ENCODE assay signal across 16 mouse cellular contexts in genomic region chr5:112419535-112419934, GRCm38 (mm10). TPM values are rescaled to one million over a fixed set of nuclear protein-coding genes. Genes with fewer than 3 reads are reported as not detected.
DNase-seq lines count a peak whose midpoint lies in the region; ATAC-seq and TF ChIP-seq lines count a peak whose summit lies in the region.
"Had no signal": no experiment of that assay in that cellular context is flagged by ENCODE, and none has a peak within 500 bp of the region (broad histone marks: within the 10 kb centered on the region; RNA-seq: fewer than 3 reads in every experiment).

No protein-coding gene starts in this region.

- H3K9me3 ChIP-seq in intestine, embryonic 14.5 days (ENCODE audit: control insufficient read depth, low read length): no peaks in the 10 kb centered on the region
- H3K9me3 ChIP-seq in intestine, embryonic 16.5 days (ENCODE audit: control insufficient read depth, low read length): no peaks in the 10 kb centered on the region
- H3K9me3 ChIP-seq in heart, embryonic 10.5 days: no peaks in the 10 kb centered on the region
- H3K9me3 ChIP-seq: heart, embryonic 12.5 days had no signal

- no peak overlapping the region for H3K9ac ChIP-seq in intestine, embryonic 14.5 days (ENCODE audit: low read length)
- no peak overlapping the region for H3K9ac ChIP-seq in intestine, embryonic 16.5 days (ENCODE audit: low read depth, low read length)
- H3K9ac ChIP-seq: heart, embryonic 12.5 days had no signal

- no peak overlapping the region for H3K27ac ChIP-seq in intestine, embryonic 14.5 days (ENCODE audit: low read depth)
- H3K27ac ChIP-seq in intestine, embryonic 16.5 days (ENCODE audit: low read length): no peak overlapping the region
- H3K27ac ChIP-seq in heart, embryonic 10.5 days: no peak overlapping the region
- H3K27ac ChIP-seq: macrophage had no signal

- no peaks in the 10 kb centered on the region for H3K36me3 ChIP-seq in intestine, embryonic 14.5 days (ENCODE audit: control insufficient read depth, insufficient read depth, low read length)
- no peaks in the 10 kb centered on the region for H3K36me3 ChIP-seq in intestine, embryonic 16.5 days (ENCODE audit: control insufficient read depth, insufficient read depth, low read length)
- H3K36me3 ChIP-seq in heart, embryonic 10.5 days: no peaks in the 10 kb centered on the region
- H3K36me3 ChIP-seq: heart, embryonic 12.5 days had no signal

- 27% methylated on average over 12 of the region's 12 CpGs for WGBS in intestine, embryonic 14.5 days
- 31% methylated on average over 12 of the region's 12 CpGs for WGBS in intestine, embryonic 16.5 days
- WGBS in heart, embryonic 10.5 days: 27% methylated on average over 12 of the region's 12 CpGs

- peak overlapping the region; percentile 37 for H3K4me2 ChIP-seq in intestine, embryonic 14.5 days (ENCODE audit: low read length)
- no peak overlapping the region for H3K4me2 ChIP-seq in intestine, embryonic 16.5 days (ENCODE audit: low read depth, low read length)
- H3K4me2 ChIP-seq: heart, embryonic 12.5 days had no signal

- H3K27me3 ChIP-seq in intestine, embryonic 14.5 days (replicated peaks; ENCODE audit: control insufficient read depth, insufficient read depth, low read length): no peaks in the 10 kb centered on the region
- H3K27me3 ChIP-seq in intestine, embryonic 16.5 days (replicated peaks; ENCODE audit: control insufficient read depth, insufficient read depth, low read length): no peaks in the 10 kb centered on the region
- H3K27me3 ChIP-seq in heart, embryonic 10.5 days (ENCODE audit: insufficient read depth, poor library complexity, severe bottlenecking): peaks cover 72% of the 10 kb centered on the region

- no peak for DNase-seq in intestine, embryonic 14.5 days (ENCODE audit: low spot score)
- DNase-seq in brain, embryonic 14.5 days (ENCODE audit: low read depth): peak; percentile 60
- peak; percentile 27 for DNase-seq in forelimb bud, embryonic 11.5 days (ENCODE audit: low read depth, low spot score)
- DNase-seq in neural tube, embryonic 10.5 days (ENCODE audit: extremely low spot score, low spot score): peak; percentile 33
- no peak for DNase-seq in heart, embryonic 10.5 days (ENCODE audit: low spot score)
- DNase-seq: B cell, adult 2 months; cerebellum, postnatal 14 days; kidney, adult 11 months; liver; spleen, adult 18-20 months; thymus, postnatal 14 days had no signal

- no peak for TF ChIP-seq POLR2A in brain, embryonic 14.5 days (IDR thresholded peaks at IDR 0.05; ENCODE audit: borderline replicate concordance, extremely low read depth, insufficient read depth, insufficient read length, poor library complexity, severe bottlenecking)

- H3K4me3 ChIP-seq in intestine, embryonic 14.5 days (ENCODE audit: low read depth, low read length): no peak overlapping the region
- no peak overlapping the region for H3K4me3 ChIP-seq in intestine, embryonic 16.5 days (ENCODE audit: low read length)
- H3K4me3 ChIP-seq in heart, embryonic 10.5 days: no peak overlapping the region
- H3K4me3 ChIP-seq: heart, embryonic 12.5 days had no signal

- TF ChIP-seq CTCF in brain, embryonic 14.5 days (IDR thresholded peaks at IDR 0.05; ENCODE audit: borderline replicate concordance, extremely low read depth, insufficient read depth, insufficient read length): no peak

- H3K4me1 ChIP-seq in intestine, embryonic 14.5 days (replicated peaks; ENCODE audit: control insufficient read depth, insufficient read depth, low read length): no peaks in the 10 kb centered on the region
- H3K4me1 ChIP-seq in intestine, embryonic 16.5 days (ENCODE audit: control insufficient read depth, insufficient read depth, low read length): no peaks in the 10 kb centered on the region
- H3K4me1 ChIP-seq in heart, embryonic 10.5 days: no peaks in the 10 kb centered on the region
- H3K4me1 ChIP-seq: heart, embryonic 12.5 days had no signal

- no peak for ATAC-seq in intestine, embryonic 14.5 days (replicated peaks; ENCODE audit: low FRiP score, low TSS enrichment, low read depth)
- no peak for ATAC-seq in intestine, embryonic 16.5 days
- no peak for ATAC-seq in inflammation-experienced regulatory T-cells, adult 6 months
- no peak for ATAC-seq in frontal cortex, adult (ENCODE audit: low TSS enrichment)

RNA-seq across cellular contexts. Expression of gene Asphd2, which starts 24.9 kb away (rescaled TPM):
- polyA plus RNA-seq in intestine, embryonic 14.5 days (2014; fragmentation: Nextera tagmentation; extraction: Ambion mirVana): 5.8 and 9.3 TPM in 2 replicates
- 1.9 and 2.5 TPM in 2 replicates for polyA plus RNA-seq in intestine, embryonic 16.5 days (2015; fragmentation: Nextera tagmentation; extraction: Ambion mirVana)
- polyA plus RNA-seq in brain, embryonic 14.5 days (2012; rRNA removed): 120 and 140 TPM in 2 replicates
- not detected for polyA plus RNA-seq in inflammation-experienced regulatory T-cells, adult 6 months (2017; shearing (Covaris generic))
- 4.3 and 6.8 TPM in 2 replicates for polyA plus RNA-seq in heart, embryonic 10.5 days (2016; fragmentation: Nextera tagmentation; extraction: Ambion mirVana)
- polyA plus RNA-seq: macrophage had no signal

RNA-seq across cellular contexts. Expression of gene Gm6588, which starts 29.7 kb away (rescaled TPM):
- not detected in 2 replicates for polyA plus RNA-seq in intestine, embryonic 14.5 days (2014; fragmentation: Nextera tagmentation; extraction: Ambion mirVana)
- polyA plus RNA-seq in intestine, embryonic 16.5 days (2015; fragmentation: Nextera tagmentation; extraction: Ambion mirVana): not detected in 2 replicates
- polyA plus RNA-seq in brain, embryonic 14.5 days (2012; rRNA removed): not detected in 2 replicates
- not detected for polyA plus RNA-seq in inflammation-experienced regulatory T-cells, adult 6 months (2017; shearing (Covaris generic))
- 0.11 TPM in 1 of 2 replicates, not detected in the other for polyA plus RNA-seq in heart, embryonic 10.5 days (2016; fragmentation: Nextera tagmentation; extraction: Ambion mirVana)
- polyA plus RNA-seq: heart, embryonic 12.5 days; macrophage had no signal

Comparison
In these comparisons a context has a peak if more than half of its experiments do, and no peak if none do; other contexts are left out.
1. DNase-seq: peak in brain, embryonic 14.5 days (single experiment), forelimb bud, embryonic 11.5 days (single experiment) and neural tube, embryonic 10.5 days (single experiment); none in intestine, embryonic 14.5 days (single experiment) and heart, embryonic 10.5 days (single experiment).
2. RNA of gene Asphd2, which starts 24.9 kb away (polyA plus RNA-seq): 120 to 140 TPM in brain, embryonic 14.5 days; 5.8 to 9.3 TPM in intestine, embryonic 14.5 days, 4.3 to 6.8 TPM in heart, embryonic 10.5 days, 1.9 to 2.5 TPM in intestine, embryonic 16.5 days and not detected in inflammation-experienced regulatory T-cells, adult 6 months; every median in the first group is over 10 times any median in the second.